Mouse (Mus musculus) embryonic facial prominence, embryonic 10.5 days (tissue): ENCODE measurements around the gene Ssbp2. TPM values are rescaled to one million over a fixed set of nuclear protein-coding genes. Genes with fewer than 3 reads are reported as not detected.
A peak's percentile ranks its signal among the peaks of the same experiment; 100 is the strongest.

ENCODE experiments used
- DNase-seq: peaks from one replicate; pipeline ENCODE4 v3.0.0-alpha.2; 2017; ENCODE audit warnings: low spot score
- H3K27ac ChIP-seq: fragments of 300-500 bp; sonication (generic); replicated peaks from 2 replicates; pipeline ENCODE4 v1.5.1; 2016; ENCODE audit warnings: mild to moderate bottlenecking
- H3K27me3 ChIP-seq: fragments of 300-500 bp; sonication (generic); replicated peaks from 2 replicates; pipeline ENCODE4 v1.6.1; 2016; ENCODE audit warnings: low read depth, mild to moderate bottlenecking; ENCODE audit not compliant: poor library complexity, severe bottlenecking
- H3K36me3 ChIP-seq: fragments of 300-500 bp; sonication (generic); replicated peaks from 2 replicates; pipeline ENCODE4 v1.6.1; 2016; ENCODE audit warnings: mild to moderate bottlenecking, moderate library complexity
- H3K4me1 ChIP-seq: fragments of 300-500 bp; sonication (generic); 2 replicates; pipeline ENCODE4 v1.6.1; 2016
- H3K4me3 ChIP-seq: fragments of 300-500 bp; sonication (generic); 2 replicates; pipeline ENCODE4 v1.5.1; 2016; ENCODE audit warnings: mild to moderate bottlenecking, moderate library complexity
- H3K9me3 ChIP-seq: fragments of 300-500 bp; sonication (generic); 2 replicates; pipeline ENCODE4 v1.6.1; 2016; ENCODE audit warnings: mild to moderate bottlenecking
- WGBS: fragments of 180-500 bp; shearing (Covaris S2); methylation state at CpG from one replicate; pipeline ENCODE4 v1.1.7; 2016; 5-methylcytosine and 5-hydroxymethylcytosine counted together
- polyA plus RNA-seq: library from polyadenylated mRNA; unstranded; fragments of >200 nt; fragmentation: Nextera tagmentation; extraction: Ambion mirVana; gene quantifications from 2 replicates; pipeline ENCODE4 v1.2.1, GENCODE M21; 2016

The Ssbp2 gene
- polyA plus RNA-seq: 142 and 160 TPM in 2 replicates

DNA sequence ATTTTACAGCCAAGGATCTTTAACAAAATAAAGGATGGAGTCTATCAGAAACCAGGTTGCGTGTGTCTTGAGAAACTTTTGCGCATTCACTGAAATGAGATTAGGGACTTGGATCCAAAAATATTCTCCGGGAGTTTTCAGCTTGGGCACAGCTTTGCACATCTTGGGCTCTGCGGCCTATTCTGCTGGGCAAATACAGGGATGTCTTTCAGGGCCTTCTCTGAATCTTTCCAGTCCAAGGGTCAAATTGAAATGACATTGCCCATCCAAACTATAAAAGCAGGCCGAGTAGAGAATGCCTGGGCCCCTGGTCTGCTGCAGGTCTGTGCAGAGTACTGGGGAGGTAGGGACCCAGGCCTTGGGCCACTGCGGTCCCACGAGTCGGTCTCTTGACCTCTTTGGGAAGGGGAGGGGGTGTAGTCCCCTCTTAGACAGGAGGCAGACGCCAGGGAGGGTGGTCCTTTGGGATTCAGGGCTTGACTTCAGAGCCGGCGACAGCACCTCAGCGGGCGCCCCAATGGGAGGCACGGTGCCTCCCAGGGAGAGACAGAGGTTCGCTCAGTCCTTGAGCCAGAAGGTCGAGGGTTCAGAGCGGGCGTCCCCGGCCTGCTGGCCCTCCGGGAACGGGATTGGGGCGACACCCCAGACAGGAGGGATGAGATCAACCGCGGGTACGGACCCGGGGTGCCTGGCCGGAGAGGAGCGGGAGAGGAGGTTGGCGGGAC is at the start of gene Ssbp2:
TSS of gene Ssbp2 (plus strand) at position 388 of the 725 bp plus-strand sequence.
- Histone ChIP-seq H3K27me3 (no peaks in the 10 kb centered on the region), H3K36me3 (no peaks in the 10 kb centered on the region), H3K4me3 (peak within 1 kb of the TSS; percentile 98), H3K27ac (peak within 1 kb of the TSS; percentile 98), H3K4me1 (peaks cover 42% of the 10 kb centered on the region), H3K9me3 (no peaks in the 10 kb centered on the region)
- no peak for DNase-seq
- 6% methylated on average over 29 of the region's 29 CpGs for WGBS

GRCm38 (mm10) chr13:91413752-91414503 is 46.2 kb upstream of the Ssbp2 start:
- DNase-seq: no peak
- no peaks in the 10 kb centered on the region for H3K9me3 ChIP-seq
- H3K4me1 ChIP-seq: peaks cover 3% of the 10 kb centered on the region; the same call in 1 of the 2 replicates
- 88% methylated on average over 5 of the region's 5 CpGs for WGBS
- H3K27me3 ChIP-seq: no peaks in the 10 kb centered on the region
- H3K36me3 ChIP-seq: no peaks in the 10 kb centered on the region
- H3K27ac ChIP-seq: no peak overlapping the region
- no peak overlapping the region for H3K4me3 ChIP-seq

DNA sequence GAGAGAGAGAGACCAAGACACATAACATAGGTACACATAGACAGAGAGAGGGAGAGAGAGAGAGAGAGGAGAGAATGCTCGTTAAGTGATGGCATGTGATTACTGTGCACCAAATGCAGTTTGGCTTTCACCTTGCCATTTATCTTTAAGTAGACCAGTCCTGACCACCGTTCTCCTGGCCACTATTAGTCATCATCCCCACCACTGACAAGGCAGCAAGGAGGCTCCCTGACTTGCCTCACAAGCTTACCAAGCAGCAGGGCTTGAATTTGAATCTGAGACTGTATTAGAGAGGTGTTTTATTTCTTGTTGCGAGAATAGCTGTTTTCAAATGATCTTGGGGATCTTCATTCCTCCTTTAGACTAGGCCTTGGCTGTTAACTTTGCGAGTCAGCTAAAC is 44.2 kb upstream of the Ssbp2 start:
- DNase-seq: no peak
- Histone ChIP-seq H3K36me3 (no peaks in the 10 kb centered on the region), H3K27me3 (no peaks in the 10 kb centered on the region), H3K9me3 (no peaks in the 10 kb centered on the region), H3K4me1 (peaks cover 4% of the 10 kb centered on the region), H3K4me3 (no peak overlapping the region), H3K27ac (no peak overlapping the region)
- WGBS: 81% methylated on average over 4 of the region's 4 CpGs

GRCm38 (mm10) chr13:91416698-91417097 is 43.4 kb upstream of the Ssbp2 start:
- Histone ChIP-seq H3K4me3 (no peak overlapping the region), H3K4me1 (peaks cover 12% of the 10 kb centered on the region), H3K27me3 (no peaks in the 10 kb centered on the region), H3K9me3 (no peaks in the 10 kb centered on the region), H3K36me3 (no peaks in the 10 kb centered on the region), H3K27ac (no peak overlapping the region)
- DNase-seq: no peak
- 88% methylated on average over 2 of the region's 2 CpGs for WGBS

DNA sequence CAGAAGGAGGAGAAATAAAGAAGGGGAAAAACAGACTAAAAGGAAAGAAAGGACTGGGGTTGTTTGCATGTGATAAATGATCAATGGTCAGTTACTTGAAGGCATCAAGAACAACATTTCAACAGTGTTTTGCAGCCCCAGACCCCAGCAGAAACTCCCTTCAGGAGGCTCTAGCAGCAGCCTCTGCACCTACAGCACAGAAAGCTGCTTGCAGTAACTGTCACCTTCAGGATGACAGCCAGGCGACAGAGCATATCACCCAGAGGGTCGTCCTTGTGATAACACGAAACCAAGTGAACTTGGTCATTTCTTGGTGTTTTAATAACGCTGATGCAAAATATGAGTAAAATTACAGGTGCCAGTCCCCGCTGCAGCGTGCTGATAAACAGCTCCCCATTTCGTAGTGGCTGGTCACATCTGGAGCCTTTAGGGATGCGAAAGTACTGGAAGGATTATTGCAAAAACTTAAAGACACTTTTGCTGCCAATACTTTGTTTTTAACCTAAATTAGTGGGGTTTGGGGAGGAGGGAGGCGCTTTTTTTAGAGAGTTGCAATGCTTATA is 38.6 kb upstream of the Ssbp2 start:
- no peak overlapping the region for H3K4me3 ChIP-seq
- no peaks in the 10 kb centered on the region for H3K36me3 ChIP-seq
- peaks cover 24% of the 10 kb centered on the region for H3K4me1 ChIP-seq
- peak; percentile 61 for DNase-seq
- WGBS: 40% methylated on average over 9 of the region's 9 CpGs
- no peaks in the 10 kb centered on the region for H3K9me3 ChIP-seq
- no peaks in the 10 kb centered on the region for H3K27me3 ChIP-seq
- peak overlapping the region; percentile 1; the same call in 1 of the 2 replicates for H3K27ac ChIP-seq

DNA sequence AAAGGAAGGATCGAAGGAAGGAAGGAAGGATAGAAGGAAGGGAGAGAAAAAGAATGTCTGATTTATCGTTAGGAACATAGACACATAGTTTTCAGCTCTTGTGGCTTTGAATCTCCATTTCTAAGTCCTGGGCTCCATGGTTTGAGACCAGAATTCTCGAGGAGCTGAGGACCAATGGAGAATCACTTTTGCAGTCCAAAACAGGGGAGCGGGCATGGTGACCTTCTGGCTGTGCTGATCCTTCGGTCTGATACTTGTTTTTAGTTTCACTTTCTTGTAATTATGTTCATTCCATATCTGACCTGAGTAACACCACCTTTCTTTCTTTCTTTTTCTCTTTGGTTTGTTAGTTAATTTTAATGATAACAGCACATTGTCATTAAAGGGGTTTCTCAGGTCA is 29.2 kb upstream of the Ssbp2 start:
- DNase-seq: no peak
- no peaks in the 10 kb centered on the region for H3K36me3 ChIP-seq
- H3K9me3 ChIP-seq: no peaks in the 10 kb centered on the region
- H3K4me1 ChIP-seq: peaks cover 18% of the 10 kb centered on the region
- H3K27ac ChIP-seq: no peak overlapping the region
- H3K27me3 ChIP-seq: no peaks in the 10 kb centered on the region
- H3K4me3 ChIP-seq: no peak overlapping the region
- 71% methylated on average over 5 of the region's 5 CpGs for WGBS

- Histone ChIP-seq H3K4me1 (peaks cover 11% of the 10 kb centered on the region), H3K4me3 (no peak overlapping the region), H3K27me3 (no peaks in the 10 kb centered on the region), H3K27ac (0 out of 2 replicates have a peak overlapping the region, but pooled peaks have one; percentile 7), H3K36me3 (no peaks in the 10 kb centered on the region), H3K9me3 (no peaks in the 10 kb centered on the region)
- WGBS: 68% methylated on average over 12 of the region's 12 CpGs
- DNase-seq: no peak
Observed at GRCm38 (mm10) chr13:91431392-91432355, 28.4 kb upstream of the Ssbp2 start.

- H3K9me3 ChIP-seq: no peaks in the 10 kb centered on the region
- peaks cover 10% of the 10 kb centered on the region for H3K4me1 ChIP-seq
- no peaks in the 10 kb centered on the region for H3K36me3 ChIP-seq
- no peak overlapping the region for H3K4me3 ChIP-seq
- H3K27me3 ChIP-seq: no peaks in the 10 kb centered on the region
- 92% methylated on average over 11 of the region's 11 CpGs for WGBS
- DNase-seq: no peak
- no peak overlapping the region; the same call in 1 of the 2 replicates for H3K27ac ChIP-seq
Observed at GRCm38 (mm10) chr13:91433021-91433420, 27.1 kb upstream of the Ssbp2 start.

- Histone ChIP-seq H3K9me3 (no peaks in the 10 kb centered on the region), H3K4me3 (no peak overlapping the region), H3K27me3 (no peaks in the 10 kb centered on the region), H3K27ac (no peak overlapping the region), H3K4me1 (no peaks in the 10 kb centered on the region), H3K36me3 (no peaks in the 10 kb centered on the region)
- WGBS: 73% methylated on average over 3 of the region's 3 CpGs
- DNase-seq: no peak
Observed at GRCm38 (mm10) chr13:91437931-91438330, 22.2 kb upstream of the Ssbp2 start.

- Histone ChIP-seq H3K4me3 (no peak overlapping the region), H3K36me3 (no peaks in the 10 kb centered on the region), H3K27ac (no peak overlapping the region), H3K9me3 (no peaks in the 10 kb centered on the region), H3K27me3 (no peaks in the 10 kb centered on the region), H3K4me1 (peaks cover 6% of the 10 kb centered on the region; the same call in 1 of the 2 replicates)
- DNase-seq: no peak
- 93% methylated on average over 5 of the region's 5 CpGs for WGBS
Observed at GRCm38 (mm10) chr13:91441476-91441875, 18.6 kb upstream of the Ssbp2 start.

GRCm38 (mm10) chr13:91446728-91447127 is 13.4 kb upstream of the Ssbp2 start:
- WGBS: 87% methylated on average over 2 of the region's 2 CpGs
- no peak overlapping the region for H3K4me3 ChIP-seq

GRCm38 (mm10) chr13:91448936-91449335 is 11.1 kb upstream of the Ssbp2 start:
- Histone ChIP-seq H3K9me3 (no peaks in the 10 kb centered on the region), H3K4me3 (no peak overlapping the region), H3K36me3 (no peaks in the 10 kb centered on the region), H3K27ac (no peak overlapping the region), H3K27me3 (no peaks in the 10 kb centered on the region), H3K4me1 (peaks cover 3% of the 10 kb centered on the region; the same call in 1 of the 2 replicates)
- DNase-seq: no peak
- 86% methylated on average over 5 of the region's 5 CpGs for WGBS

More at GRCm38 (mm10) chr13:91446728-91447127, 13.4 kb upstream of the Ssbp2 start:
- Histone ChIP-seq H3K27me3 (no peaks in the 10 kb centered on the region), H3K4me1 (peaks cover 6% of the 10 kb centered on the region; the same call in 1 of the 2 replicates), H3K36me3 (no peaks in the 10 kb centered on the region), H3K27ac (no peak overlapping the region), H3K9me3 (no peaks in the 10 kb centered on the region)
- DNase-seq: no peak
